Mouse (Mus musculus): ENCODE results near the gene Limch1.

- TF ChIP-seq EP300 (IDR thresholded peaks at IDR 0.05) (no peak), CTCF (IDR thresholded peaks at IDR 0.05) (no peak)
Observed at GRCm38 (mm10) chr5:66809016-66809570, 63.5 kb downstream of the Limch1 start.
